Mouse (Mus musculus): ENCODE measurements at regions not wholly inside any gene's neighbourhood (a gene's known extent, or its start where the extent isn't known, plus 50 kb on each side); places are given as distances from the start of the nearest gene placed in this dataset.

DNA sequence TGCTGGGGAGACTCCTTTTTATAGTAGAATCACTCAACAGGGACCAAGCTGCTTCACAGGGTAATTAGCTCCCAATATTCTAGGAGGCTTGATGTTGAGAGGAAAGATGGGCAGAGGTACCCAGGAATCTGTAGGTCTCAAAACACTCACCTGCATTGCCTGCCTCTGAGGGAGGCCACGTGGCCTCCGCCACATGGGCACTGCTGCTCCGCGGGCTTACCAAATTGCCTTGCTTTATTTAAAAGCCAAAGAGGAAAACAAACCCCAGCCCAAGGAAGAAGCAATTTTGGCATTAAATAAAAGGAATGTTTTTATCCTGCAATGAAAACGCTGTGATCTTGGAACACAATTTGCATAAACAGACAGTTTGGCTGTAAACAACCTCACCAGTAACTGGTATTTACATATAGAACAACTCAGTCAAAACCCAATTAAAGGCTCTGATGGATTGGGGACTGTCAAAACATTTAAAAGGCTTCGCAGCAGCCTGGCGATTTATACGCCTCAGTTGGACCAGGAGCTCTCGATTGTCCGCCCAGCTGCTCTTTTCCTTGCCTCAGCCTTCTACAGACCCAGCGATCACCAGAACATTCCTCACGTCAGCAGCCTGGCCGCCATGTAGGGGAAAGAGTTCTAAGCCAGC, 259.3 kb upstream of the Kdm8 start:
- no peak for DNase-seq

- no peak for DNase-seq
Measured at GRCm38 (mm10) chr7:125187011-125187740, 257.3 kb upstream of the Kdm8 start.

- no peak for DNase-seq
Measured at GRCm38 (mm10) chr7:125188986-125189385, 255.5 kb upstream of the Kdm8 start.

- no peak for DNase-seq
Measured at GRCm38 (mm10) chr7:125190067-125190466, 254.4 kb upstream of the Kdm8 start.

DNA sequence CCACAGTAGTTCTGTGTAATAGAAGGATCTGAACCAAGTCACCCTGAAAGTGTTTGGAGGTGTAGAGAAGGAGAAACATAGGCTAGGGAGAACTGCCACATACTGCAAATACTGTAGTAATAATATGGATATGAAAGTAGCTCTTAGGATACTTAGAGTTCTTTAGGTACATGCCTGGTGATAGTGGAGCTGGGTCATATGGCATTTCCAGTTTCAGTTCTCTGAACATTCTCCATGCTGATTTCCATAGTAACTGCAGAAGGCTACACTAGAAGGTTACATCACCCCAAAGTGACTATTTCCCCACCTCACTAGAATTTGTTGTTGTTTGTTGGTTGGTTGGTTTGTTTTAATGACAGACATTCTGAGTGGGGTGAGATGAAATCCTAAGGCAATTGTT, 253.2 kb upstream of the Kdm8 start:
- no peak for DNase-seq

GRCm38 (mm10) chr7:125211346-125211973, 233.0 kb upstream of the Kdm8 start:
- no peak for DNase-seq

- DNase-seq = no peak
Measured at GRCm38 (mm10) chr7:125214036-125214435, 230.4 kb upstream of the Kdm8 start.

DNA sequence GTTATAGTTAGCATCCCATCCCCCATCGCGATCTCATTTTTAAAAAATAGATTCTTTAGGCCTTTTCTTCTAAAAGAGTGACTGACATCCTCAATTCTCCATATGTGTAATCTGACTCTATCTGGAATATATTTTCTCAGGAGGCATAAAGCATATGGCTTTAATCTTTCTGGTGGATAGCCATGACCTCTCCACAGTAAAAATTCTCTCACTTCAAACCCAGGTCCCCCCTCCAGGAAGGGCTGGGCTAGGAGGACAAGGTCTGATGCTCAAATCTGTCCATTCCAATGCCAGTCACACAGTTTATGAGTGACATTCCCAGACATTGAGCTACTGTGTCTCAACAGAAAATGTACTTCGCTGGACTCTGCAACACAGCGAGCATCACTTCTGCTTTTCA, 226.8 kb upstream of the Kdm8 start:
- no peak for DNase-seq

- no peak for DNase-seq
Measured at GRCm38 (mm10) chr7:125222684-125223083, 221.8 kb upstream of the Kdm8 start.

- no peak for DNase-seq
Measured at GRCm38 (mm10) chr7:125234911-125235310, 209.6 kb upstream of the Kdm8 start.

DNA sequence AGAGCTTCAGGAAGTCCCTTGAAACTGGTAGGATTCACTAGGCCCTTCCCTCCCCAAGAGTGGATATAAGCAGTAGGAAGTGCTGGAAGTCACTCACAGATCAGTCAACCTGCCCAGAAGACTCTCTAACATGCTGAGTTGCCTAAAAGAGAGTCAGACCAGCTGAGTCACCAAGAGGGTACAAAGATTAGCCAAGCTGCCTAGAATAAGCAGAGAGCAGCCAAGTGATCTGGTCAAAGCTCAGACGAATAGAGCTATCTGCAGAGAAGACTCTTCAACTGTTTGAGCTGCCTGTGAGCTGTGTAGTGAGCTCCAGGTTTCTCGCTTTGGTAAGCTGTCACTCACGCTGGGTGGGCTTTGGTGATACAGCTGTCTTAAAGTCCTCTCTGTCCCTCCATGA, 207.4 kb upstream of the Kdm8 start:
- peak; percentile 74 for DNase-seq

- no peak for DNase-seq
Measured at GRCm38 (mm10) chr7:125243021-125243420, 201.5 kb upstream of the Kdm8 start.

DNA sequence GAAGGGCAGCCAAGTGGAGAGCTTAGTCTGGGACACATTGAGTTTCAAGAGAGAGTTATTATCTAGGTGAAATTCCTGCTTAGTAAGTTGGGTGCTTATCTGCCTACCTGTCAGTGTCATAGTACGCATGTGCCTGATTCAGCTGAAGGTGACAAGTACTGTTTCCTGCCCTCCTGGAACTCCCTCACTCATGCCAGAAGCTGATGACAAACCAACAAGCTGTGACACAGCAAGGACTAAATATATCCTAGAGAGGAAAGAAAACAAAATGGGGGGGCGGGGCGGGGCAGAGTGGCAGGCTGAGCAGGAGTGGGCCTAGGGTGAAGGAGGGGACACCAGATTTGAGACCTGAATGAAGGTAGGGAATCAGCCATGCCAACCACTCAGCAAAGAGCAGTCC, 196.1 kb upstream of the Kdm8 start:
- DNase-seq = no peak

- no peak for DNase-seq
Measured at GRCm38 (mm10) chr7:125250385-125250784, 194.1 kb upstream of the Kdm8 start.

DNA sequence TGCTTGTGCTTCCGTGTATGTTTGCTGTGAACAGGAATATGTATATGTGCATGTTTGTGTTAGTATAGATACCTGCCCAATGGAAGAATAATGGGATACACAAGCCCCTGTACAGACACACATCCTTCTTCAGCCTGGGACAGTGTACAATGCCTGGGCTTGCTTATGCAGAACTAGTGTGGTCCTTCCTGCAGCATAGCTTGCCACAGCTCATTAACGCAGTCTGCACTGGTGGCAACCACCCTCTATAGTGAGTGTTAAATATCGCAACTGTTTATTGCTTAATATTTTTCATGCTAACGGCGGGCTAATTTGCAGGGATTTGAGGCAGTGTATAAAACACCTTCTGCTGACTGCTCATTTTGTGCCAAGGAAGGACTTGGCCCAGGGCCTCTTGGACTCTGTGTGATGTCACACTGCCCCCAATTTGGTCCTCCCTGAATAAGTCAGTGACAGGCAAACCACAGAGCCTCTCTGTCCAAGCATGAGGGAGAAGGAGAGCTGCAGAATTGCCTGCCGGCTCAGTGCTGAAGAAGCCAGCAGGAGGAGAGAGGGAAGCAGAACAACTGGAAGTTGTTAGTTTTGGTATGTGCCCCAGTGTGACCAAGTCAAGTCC, 193.4 kb upstream of the Kdm8 start:
- no peak for DNase-seq

DNA sequence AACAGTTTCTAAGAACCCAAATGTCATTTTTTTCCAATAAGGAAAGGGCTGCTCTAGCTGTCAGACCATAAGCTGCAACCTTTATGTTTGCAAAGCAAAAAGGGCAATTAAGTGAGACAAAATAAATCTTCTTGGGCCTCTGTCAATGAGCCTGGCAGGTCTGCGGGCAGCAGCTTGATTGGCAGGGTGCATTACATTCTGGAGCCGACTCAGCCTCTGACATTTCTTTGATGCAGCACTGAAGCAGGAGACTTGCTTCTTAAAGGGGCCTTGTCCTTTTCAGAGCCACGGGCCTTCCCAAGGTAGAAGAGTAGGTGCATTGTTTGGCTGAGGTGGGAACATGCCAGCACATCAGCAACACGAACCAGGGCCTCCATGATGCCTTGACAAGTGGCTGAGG, 190.2 kb upstream of the Kdm8 start:
- no peak for DNase-seq

- no peak for DNase-seq
Measured at GRCm38 (mm10) chr7:125259016-125259415, 185.5 kb upstream of the Kdm8 start.

- no peak for DNase-seq
Measured at GRCm38 (mm10) chr7:125262133-125262532, 182.3 kb upstream of the Kdm8 start.

DNA sequence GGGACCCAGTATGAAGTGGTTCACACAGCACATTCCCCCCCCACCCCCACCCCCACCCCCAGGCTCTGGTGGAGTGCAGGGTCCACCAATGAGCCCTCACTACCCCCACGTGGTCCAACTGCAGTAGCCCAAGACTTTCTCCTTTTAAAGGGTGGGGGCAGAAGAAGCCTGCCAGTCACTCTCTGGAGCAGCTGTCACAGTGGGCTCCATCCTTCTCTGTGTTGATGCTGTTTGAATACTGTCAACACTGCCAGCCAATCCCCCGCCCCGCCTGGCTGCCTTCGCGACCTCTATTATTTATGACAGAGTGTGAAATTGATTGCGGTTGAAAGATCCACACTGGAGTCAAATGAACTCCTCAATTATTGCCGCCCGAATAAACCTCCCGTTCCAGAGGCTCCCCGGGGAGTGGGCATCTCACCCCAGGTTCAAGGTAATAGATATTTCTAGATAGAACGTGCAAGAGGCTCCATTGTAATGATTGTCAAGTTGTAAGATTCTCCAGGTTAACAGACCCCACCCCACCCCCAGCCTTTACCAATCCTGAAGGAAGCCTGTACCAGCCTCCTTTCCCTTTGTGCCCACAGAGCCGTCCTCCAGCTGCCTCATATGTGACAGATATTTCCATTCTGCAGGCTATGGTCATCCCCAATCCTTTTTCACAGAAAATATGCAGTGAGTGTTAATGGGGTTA, 181.7 kb upstream of the Kdm8 start:
- no peak for DNase-seq

DNA sequence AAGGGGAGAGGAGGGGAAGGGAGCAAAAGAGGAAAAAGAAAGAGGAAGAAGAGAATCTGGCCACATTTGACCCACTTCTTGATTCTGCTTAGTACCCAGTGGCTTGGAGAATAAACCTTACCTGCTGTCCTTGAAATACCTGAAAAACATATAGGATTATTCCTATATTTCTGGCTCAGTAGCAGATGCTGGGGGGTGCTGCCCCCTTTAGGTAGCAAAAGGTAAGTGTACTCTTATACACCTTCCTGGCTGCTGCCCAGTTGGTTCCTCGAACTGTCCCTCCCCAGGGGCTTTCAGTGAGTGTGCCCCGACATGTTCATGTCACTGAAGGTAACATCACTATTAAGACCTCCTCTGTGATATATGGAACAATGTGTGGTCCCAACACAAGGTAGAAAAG, 180.7 kb upstream of the Kdm8 start:
- no peak for DNase-seq

- no peak for DNase-seq
Measured at GRCm38 (mm10) chr7:125270711-125271110, 173.8 kb upstream of the Kdm8 start.

- DNase-seq = no peak
Measured at GRCm38 (mm10) chr7:125271356-125271755, 173.1 kb upstream of the Kdm8 start.

DNA sequence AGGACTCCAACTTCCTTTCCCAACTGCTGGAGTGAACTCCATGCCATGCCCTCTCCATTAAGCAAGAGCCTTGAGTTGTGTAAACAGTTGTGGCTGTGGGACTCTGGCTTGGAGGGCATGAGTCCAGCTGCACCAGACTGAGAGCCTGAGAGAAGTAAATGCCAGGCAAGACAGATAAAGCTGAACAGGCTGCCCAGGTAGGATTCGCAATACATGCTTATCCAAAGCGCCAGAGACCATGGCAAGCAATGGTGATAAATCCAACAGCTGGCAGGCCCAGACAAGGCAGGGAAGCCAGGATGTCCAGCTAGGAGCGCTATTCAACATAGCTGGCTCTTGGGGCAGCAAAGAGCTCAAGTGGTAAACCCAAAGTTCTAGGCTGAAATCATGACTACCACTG, 163.1 kb upstream of the Kdm8 start:
- DNase-seq = no peak
